Comparison of ENCODE assay signal across 21 mouse cellular contexts in genomic region chr10:12535272-12535671, GRCm38 (mm10).
DNase-seq lines count a peak whose midpoint lies in the region; ATAC-seq lines count a peak whose summit lies in the region.
"Had no signal": no experiment of that assay in that cellular context is flagged by ENCODE, and none has a peak within 500 bp of the region (broad histone marks: within the 10 kb centered on the region; RNA-seq: fewer than 3 reads in every experiment).

No protein-coding gene starts in this region.

- ATAC-seq in heart, embryonic 12.5 days (ENCODE audit: insufficient number of reproducible peaks, low FRiP score) = no peak
- peak; percentile 12 to 73; a peak in 2 of 4 replicates for ATAC-seq in hematopoietic stem cell, adult 5-6 weeks (replicated peaks in 1 of 2; ENCODE audit: insufficient read depth in 1 of 2, low FRiP score in 2 of 2, low TSS enrichment in 1 of 2, low read depth in 1 of 2, poor library complexity in 2 of 2, severe bottlenecking in 2 of 2)
- ATAC-seq: forebrain, embryonic 16.5 days; hindbrain, postnatal 0 days had no signal

- no peak overlapping the region for H3K4me2 ChIP-seq in heart, embryonic 12.5 days
- H3K4me2 ChIP-seq: embryonic facial prominence, embryonic 13.5 days; forebrain, embryonic 12.5 days; hindbrain, embryonic 13.5 days had no signal

- H3K9me3 ChIP-seq in heart, embryonic 12.5 days (replicated peaks) = no peaks in the 10 kb centered on the region
- H3K9me3 ChIP-seq: embryonic facial prominence, embryonic 13.5 days; forebrain, embryonic 12.5 days; hindbrain, embryonic 13.5 days had no signal

- H3K36me3 ChIP-seq in heart, embryonic 12.5 days = no peaks in the 10 kb centered on the region; the same call in 1 of the 2 replicates
- H3K36me3 ChIP-seq: forebrain, embryonic 12.5 days; hindbrain, embryonic 13.5 days had no signal

- peak; percentile 48 for DNase-seq in heart, adult 11 months
- peak; percentile 34 for DNase-seq in retina, postnatal 1 day
- DNase-seq in retina, embryonic 14.5 days (ENCODE audit: low spot score) = no peak
- no peak for DNase-seq in spleen, postnatal 14 days (ENCODE audit: low spot score in 2 of 2)
- DNase-seq in right cerebral cortex, postnatal 14 days = no peak
- DNase-seq in kidney, postnatal 4 days = no peak
- DNase-seq: adrenal gland, postnatal 10 days; cerebellum, adult 11-12 months; cerebellum, adult 9-10 months; cerebellum, postnatal 25 days; gastrocnemius, postnatal 10 days; heart, postnatal 10 days; heart, postnatal 4 days had no signal

- no peaks in the 10 kb centered on the region for H3K27me3 ChIP-seq in heart, embryonic 12.5 days (replicated peaks)
- H3K27me3 ChIP-seq: CH12.LX; embryonic facial prominence, embryonic 13.5 days; forebrain, embryonic 12.5 days; hindbrain, embryonic 13.5 days had no signal

- 92% methylated on average over 1 of the region's 1 CpGs for WGBS in heart, embryonic 12.5 days

- no peak overlapping the region for H3K27ac ChIP-seq in heart, embryonic 12.5 days (ENCODE audit: poor library complexity, severe bottlenecking)
- H3K27ac ChIP-seq: embryonic facial prominence, embryonic 13.5 days; forebrain, embryonic 12.5 days; hindbrain, embryonic 13.5 days; hindbrain, postnatal 0 days had no signal

- H3K4me1 ChIP-seq in heart, embryonic 12.5 days (replicated peaks) = no peaks in the 10 kb centered on the region
- H3K4me1 ChIP-seq: embryonic facial prominence, embryonic 13.5 days; forebrain, embryonic 12.5 days; hindbrain, embryonic 13.5 days had no signal

- no peak overlapping the region for H3K4me3 ChIP-seq in heart, embryonic 12.5 days
- H3K4me3 ChIP-seq: embryonic facial prominence, embryonic 13.5 days; forebrain, embryonic 12.5 days; hindbrain, embryonic 13.5 days had no signal

- H3K9ac ChIP-seq in heart, embryonic 12.5 days = no peak overlapping the region
- H3K9ac ChIP-seq: embryonic facial prominence, embryonic 13.5 days; forebrain, embryonic 12.5 days; hindbrain, embryonic 13.5 days had no signal

Comparison
In these comparisons a context has a peak if more than half of its experiments do, and no peak if none do; other contexts are left out.
1. DNase-seq: peak in heart, adult 11 months (single experiment) and retina, postnatal 1 day (single experiment); none in retina, embryonic 14.5 days (single experiment), spleen, postnatal 14 days (0 of 2), right cerebral cortex, postnatal 14 days (single experiment) and kidney, postnatal 4 days (0 of 2).